Mouse (Mus musculus) limb, embryonic 10.5 days (tissue): ENCODE measurements around the gene Kdm4b. TPM values are rescaled to one million over a fixed set of nuclear protein-coding genes. Genes with fewer than 3 reads are reported as not detected.
A peak's percentile ranks its signal among the peaks of the same experiment; 100 is the strongest.

Experiments
- DNase-seq: peaks from one replicate; pipeline ENCODE4 v3.0.0-alpha.2; 2017; ENCODE audit warnings: low spot score
- H3K27ac ChIP-seq: fragments of 300-500 bp; sonication (generic); 2 replicates; pipeline ENCODE4 v1.5.1; 2016; ENCODE audit warnings: mild to moderate bottlenecking
- H3K27me3 ChIP-seq: fragments of 300-500 bp; sonication (generic); 2 replicates; pipeline ENCODE4 v1.6.1; 2016; ENCODE audit warnings: low read depth, mild to moderate bottlenecking; ENCODE audit not compliant: poor library complexity, severe bottlenecking
- H3K36me3 ChIP-seq: fragments of 300-500 bp; sonication (generic); 2 replicates; pipeline ENCODE4 v1.6.1; 2016; ENCODE audit warnings: mild to moderate bottlenecking, moderate library complexity
- H3K4me1 ChIP-seq: fragments of 300-500 bp; sonication (generic); 2 replicates; pipeline ENCODE4 v1.6.1; 2016
- H3K4me3 ChIP-seq: fragments of 300-500 bp; sonication (generic); 2 replicates; pipeline ENCODE4 v1.5.1; 2016; ENCODE audit warnings: mild to moderate bottlenecking, moderate library complexity
- H3K9me3 ChIP-seq: fragments of 300-500 bp; sonication (generic); replicated peaks from 2 replicates; pipeline ENCODE4 v1.6.1; 2016; ENCODE audit warnings: mild to moderate bottlenecking
- WGBS: fragments of 180-500 bp; shearing (Covaris S2); methylation state at CpG from one replicate; pipeline ENCODE4 v1.1.7; 2016; 5-methylcytosine and 5-hydroxymethylcytosine counted together
- polyA plus RNA-seq: library from polyadenylated mRNA; unstranded; fragments of >200 nt; fragmentation: Nextera tagmentation; extraction: Ambion mirVana; gene quantifications from 2 replicates; pipeline ENCODE4 v1.2.1, GENCODE M21; 2016

Gene Kdm4b
- polyA plus RNA-seq, 1 experiment from 2014 or later: 46.8 TPM

DNA sequence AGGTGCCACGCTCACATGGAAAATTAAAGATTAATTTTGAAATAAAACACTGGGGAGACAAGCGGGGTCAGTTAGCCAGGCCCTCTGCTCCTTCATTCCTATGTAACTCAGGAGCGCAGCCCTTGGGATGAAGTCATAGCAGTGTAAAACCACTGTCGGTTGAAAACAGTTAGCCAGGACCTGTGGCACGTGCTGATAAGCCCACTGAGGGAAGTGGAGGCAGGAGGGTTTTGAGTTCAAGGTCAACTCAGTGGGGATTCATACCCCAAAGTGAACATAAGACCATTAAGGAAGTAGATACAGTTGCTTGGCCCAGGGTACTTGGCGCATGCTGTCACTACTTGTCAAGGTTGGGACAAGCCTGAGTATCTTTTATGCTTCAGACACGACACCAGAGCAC, 85.6 kb downstream of the Kdm4b start:
- peaks cover 29% of the 10 kb centered on the region for H3K4me1 ChIP-seq
- H3K9me3 ChIP-seq: no peaks in the 10 kb centered on the region
- 95% methylated on average over 7 of the region's 7 CpGs for WGBS
- no peaks in the 10 kb centered on the region for H3K27me3 ChIP-seq
- no peak for DNase-seq
- H3K36me3 ChIP-seq: peaks cover 71% of the 10 kb centered on the region
- no peak overlapping the region for H3K27ac ChIP-seq
- no peak overlapping the region for H3K4me3 ChIP-seq

DNA sequence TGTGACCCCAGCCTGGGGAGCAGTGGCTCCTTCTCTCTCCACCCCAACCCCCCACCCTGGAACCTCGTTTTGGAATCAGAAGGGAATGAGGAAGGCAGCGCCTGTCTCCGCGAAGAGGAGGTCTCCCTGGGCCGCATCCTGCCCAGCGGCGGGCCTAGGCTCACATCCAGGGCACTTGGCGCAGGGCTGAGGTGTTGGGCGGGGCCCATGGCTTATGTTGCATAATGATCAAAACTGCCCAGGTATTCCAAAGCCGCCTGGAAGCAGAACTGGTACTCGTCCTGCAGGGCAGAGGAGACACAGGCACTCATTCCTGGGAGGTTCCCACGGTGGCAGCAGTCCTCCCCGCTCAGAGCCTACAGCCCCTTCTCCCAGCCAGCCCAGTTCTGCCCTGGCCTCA, 87.3 kb downstream of the Kdm4b start:
- Histone ChIP-seq H3K27me3 (no peaks in the 10 kb centered on the region), H3K4me1 (peaks cover 13% of the 10 kb centered on the region), H3K9me3 (no peaks in the 10 kb centered on the region), H3K27ac (no peak overlapping the region), H3K4me3 (no peak overlapping the region), H3K36me3 (peaks cover 88% of the 10 kb centered on the region)
- 84% methylated on average over 13 of the region's 13 CpGs for WGBS
- no peak for DNase-seq

DNA sequence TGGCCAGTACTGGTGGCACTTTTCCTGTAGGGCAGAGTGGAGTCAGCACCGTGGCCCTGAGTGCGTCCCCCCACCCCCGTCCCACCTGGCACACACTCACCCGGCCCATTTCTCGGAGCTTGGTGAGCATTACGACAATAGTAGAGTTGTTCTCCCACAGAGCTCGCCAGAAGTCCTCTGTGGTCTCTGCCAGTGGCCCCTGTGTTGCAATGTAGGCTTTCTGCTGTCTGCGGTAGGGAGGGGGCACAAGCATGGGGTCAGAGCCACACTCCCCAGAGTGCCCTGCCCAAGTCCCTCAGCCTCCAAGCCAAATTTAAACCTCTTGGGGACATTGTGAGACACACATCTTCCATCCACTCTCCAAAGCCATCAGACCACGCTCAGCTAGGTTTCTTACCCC, 88.9 kb downstream of the Kdm4b start:
- Histone ChIP-seq H3K4me3 (no peak overlapping the region), H3K27ac (no peak overlapping the region), H3K36me3 (peaks cover 100% of the 10 kb centered on the region), H3K9me3 (no peaks in the 10 kb centered on the region), H3K27me3 (no peaks in the 10 kb centered on the region), H3K4me1 (peaks cover 5% of the 10 kb centered on the region)
- DNase-seq: no peak
- WGBS: 95% methylated on average over 9 of the region's 9 CpGs

DNA sequence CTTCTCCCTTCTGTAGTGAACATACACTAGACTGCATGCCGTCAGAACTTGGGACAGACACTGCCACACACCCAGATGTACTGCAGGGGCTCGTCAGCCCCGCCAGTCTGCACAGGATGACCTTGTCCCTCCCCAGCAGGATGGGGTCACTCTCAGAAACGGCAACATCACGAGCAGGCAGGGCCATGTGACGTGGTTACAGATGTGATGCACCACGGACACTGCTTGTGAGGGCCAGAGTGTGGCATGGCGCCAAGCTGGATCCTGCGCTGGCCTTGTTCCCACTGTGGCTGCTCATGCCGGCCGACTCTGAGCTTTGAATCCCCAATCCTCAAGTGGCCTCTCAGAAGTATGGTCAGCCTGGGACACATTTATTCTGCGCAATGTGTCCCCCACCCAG, 92.4 kb downstream of the Kdm4b start:
- Histone ChIP-seq H3K27me3 (no peaks in the 10 kb centered on the region), H3K36me3 (peaks cover 98% of the 10 kb centered on the region), H3K9me3 (no peaks in the 10 kb centered on the region), H3K4me1 (no peaks in the 10 kb centered on the region), H3K27ac (no peak overlapping the region), H3K4me3 (no peak overlapping the region)
- 94% methylated on average over 12 of the region's 12 CpGs for WGBS
- DNase-seq: no peak

DNA sequence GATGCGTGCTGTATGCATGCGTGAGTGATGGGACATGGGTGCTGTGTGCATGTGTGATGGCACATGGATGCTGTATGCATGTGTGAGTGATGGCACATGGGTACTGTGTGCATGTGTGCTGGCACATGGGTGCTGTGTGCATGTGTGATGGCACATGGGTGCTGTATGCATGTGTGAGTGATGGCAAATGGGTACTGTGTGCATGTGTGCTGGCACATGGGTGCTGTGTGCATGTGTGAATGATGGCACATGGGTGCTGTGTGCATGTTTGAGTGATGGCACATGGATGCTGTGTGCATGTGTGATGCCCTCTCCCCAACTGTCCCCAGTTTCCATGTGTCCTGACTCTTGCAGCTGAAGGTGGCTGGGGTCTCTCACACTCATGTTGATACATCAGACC, 94.2 kb downstream of the Kdm4b start:
- DNase-seq: no peak
- H3K9me3 ChIP-seq: no peaks in the 10 kb centered on the region
- 95% methylated on average over 2 of the region's 2 CpGs for WGBS
- H3K4me3 ChIP-seq: no peak overlapping the region
- peaks cover 4% of the 10 kb centered on the region for H3K4me1 ChIP-seq
- no peaks in the 10 kb centered on the region for H3K27me3 ChIP-seq
- H3K27ac ChIP-seq: no peak overlapping the region
- H3K36me3 ChIP-seq: peaks cover 98% of the 10 kb centered on the region

DNA sequence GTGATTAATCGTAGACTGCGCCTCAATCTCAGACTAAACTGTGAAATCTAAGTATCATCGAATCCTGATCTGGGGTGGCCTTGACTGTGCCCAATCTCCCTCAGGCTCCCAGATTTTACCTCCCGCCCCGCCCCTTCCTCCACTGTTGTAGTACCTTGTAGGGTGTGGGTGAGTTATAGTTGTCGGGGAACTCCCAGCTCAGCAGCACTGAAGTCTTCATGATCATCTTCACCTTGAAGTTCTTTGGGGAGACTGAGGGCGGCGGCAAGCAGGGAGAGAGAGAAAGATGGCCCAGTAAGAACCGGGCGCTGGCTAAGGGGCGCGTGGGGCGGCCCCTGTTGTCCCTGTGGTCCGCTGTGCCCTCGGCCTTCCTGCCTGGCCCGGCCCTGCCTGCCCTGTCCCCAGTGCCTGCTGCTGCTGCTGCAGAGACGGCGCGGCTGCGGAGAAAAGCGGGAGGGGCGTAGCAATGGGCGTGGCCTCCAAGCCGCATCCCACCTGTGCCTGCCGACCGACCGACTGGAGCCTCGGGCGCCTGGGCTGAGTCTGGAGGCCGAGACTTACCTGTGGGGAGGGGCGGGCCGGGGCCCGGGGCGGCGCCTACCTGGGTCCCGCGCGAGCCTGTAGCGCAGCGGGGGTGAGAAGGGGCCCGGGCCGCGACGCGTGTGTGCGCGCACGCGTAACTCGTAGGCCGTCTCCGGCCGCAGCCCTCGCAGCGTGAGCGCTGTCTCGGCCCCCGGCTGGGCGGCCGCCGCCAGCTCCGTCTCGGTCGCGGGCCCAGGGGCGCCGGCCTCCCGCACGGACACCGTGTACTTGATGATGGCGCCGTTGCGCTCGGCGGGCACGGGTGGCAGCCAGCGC, 99.1 kb downstream of the Kdm4b start:
- Histone ChIP-seq H3K4me1 (peaks cover 22% of the 10 kb centered on the region), H3K4me3 (peak overlapping the region; percentile 70), H3K27ac (peak overlapping the region; percentile 89), H3K27me3 (peaks cover 14% of the 10 kb centered on the region), H3K36me3 (peaks cover 88% of the 10 kb centered on the region), H3K9me3 (no peaks in the 10 kb centered on the region)
- WGBS: 11% methylated on average over 76 of the region's 77 CpGs
- peak; percentile 85 for DNase-seq

DNA sequence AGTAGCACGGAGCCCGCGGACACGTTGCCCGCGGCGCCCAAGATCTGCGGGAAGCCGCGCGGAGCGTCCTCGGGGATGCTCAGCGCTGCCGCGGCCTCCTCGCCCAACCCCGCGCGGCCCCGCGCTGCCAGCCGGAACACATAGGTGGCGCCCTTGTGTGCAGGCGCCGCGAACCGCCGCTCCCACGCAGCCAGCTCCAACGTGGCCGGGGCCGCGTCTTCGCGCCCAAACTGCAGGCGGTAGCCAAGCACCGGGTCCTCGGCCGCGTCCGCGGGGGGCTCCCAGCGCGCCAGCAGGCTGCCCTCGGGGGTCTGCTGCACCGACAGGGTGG, 99.7 kb downstream of the Kdm4b start:
- under 1% methylated on average over 47 of the region's 47 CpGs for WGBS
- Histone ChIP-seq H3K27me3 (peaks cover 14% of the 10 kb centered on the region), H3K4me1 (peaks cover 22% of the 10 kb centered on the region), H3K36me3 (peaks cover 83% of the 10 kb centered on the region), H3K27ac (peak overlapping the region; percentile 89), H3K4me3 (peak overlapping the region; percentile 70), H3K9me3 (no peaks in the 10 kb centered on the region)
- peak; percentile 91 for DNase-seq

DNA sequence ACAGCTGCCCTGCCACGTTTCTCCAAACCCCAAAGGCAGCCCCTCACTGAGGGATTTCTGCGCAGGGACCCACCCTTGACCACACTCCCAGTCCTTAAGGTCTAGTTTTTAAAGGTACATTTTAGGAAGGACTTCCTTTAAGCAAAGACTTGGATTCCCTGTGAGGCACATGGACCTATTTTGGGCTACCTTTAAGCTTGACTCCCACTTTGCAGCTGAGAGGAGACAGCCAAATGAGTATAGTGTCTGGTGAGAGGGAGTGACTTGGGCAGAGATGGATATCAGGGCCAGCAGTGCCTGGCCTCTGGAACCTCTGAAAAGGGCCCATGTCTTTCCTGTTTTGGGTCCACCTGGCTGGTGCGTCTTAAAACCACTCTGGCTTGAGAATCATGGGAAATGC, 100.1 kb downstream of the Kdm4b start:
- peaks cover 80% of the 10 kb centered on the region for H3K36me3 ChIP-seq
- WGBS: 27% methylated on average over 3 of the region's 3 CpGs
- peak overlapping the region; percentile 70 for H3K4me3 ChIP-seq
- peaks cover 14% of the 10 kb centered on the region for H3K27me3 ChIP-seq
- H3K27ac ChIP-seq: peak overlapping the region; percentile 89
- peaks cover 22% of the 10 kb centered on the region for H3K4me1 ChIP-seq
- no peak for DNase-seq
- H3K9me3 ChIP-seq: no peaks in the 10 kb centered on the region

DNA sequence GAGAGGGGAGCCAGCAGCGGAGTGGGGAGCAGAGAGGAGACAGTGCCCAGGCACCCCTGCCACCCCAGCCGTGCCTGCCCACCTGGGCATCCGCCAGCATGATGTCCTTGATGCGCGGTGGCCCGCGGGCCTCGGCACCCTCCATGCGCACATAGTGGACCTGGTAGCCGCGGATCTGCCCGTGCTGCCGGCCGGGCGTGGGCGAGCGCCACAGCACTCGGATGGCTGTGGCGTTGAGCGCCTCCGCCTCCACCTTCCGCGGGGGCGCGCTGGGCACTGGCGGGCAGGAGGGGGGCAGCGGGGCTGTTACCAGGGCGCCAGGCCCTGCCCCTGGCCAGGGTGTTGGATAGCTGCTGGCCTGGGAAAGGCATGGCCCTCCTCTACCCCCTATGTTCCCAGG, 102.0 kb downstream of the Kdm4b start:
- Histone ChIP-seq H3K4me1 (peaks cover 22% of the 10 kb centered on the region), H3K36me3 (peaks cover 77% of the 10 kb centered on the region), H3K4me3 (0 out of 2 replicates have a peak overlapping the region, but pooled peaks have one; percentile 6), H3K27ac (no peak overlapping the region), H3K9me3 (no peaks in the 10 kb centered on the region), H3K27me3 (peaks cover 14% of the 10 kb centered on the region)
- no peak for DNase-seq
- 72% methylated on average over 28 of the region's 28 CpGs for WGBS

DNA sequence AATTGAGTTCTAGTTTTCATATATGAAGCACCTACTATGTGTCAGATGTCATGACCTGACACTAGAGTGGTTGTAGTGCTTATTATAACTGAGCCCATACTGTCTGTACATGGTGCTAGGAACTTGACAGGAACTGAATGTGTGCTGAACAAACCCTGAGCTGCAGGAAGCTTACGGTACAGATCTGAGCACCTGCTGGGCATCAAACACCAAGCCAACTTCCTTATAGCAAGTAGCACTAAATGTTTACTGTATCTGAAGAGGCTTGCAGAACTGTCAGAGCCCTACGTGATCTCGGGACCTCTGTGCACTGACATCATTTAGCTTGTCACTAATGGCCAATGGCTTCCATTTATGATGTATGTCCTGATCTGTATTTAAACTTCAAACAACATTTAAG, 105.7 kb downstream of the Kdm4b start:
- 91% methylated on average over 3 of the region's 3 CpGs for WGBS
- H3K4me3 ChIP-seq: no peak overlapping the region
- H3K4me1 ChIP-seq: peaks cover 2% of the 10 kb centered on the region; the same call in 1 of the 2 replicates
- 0 out of 2 replicates have a peak, but pooled peaks cover 2% of the 10 kb centered on the region for H3K9me3 ChIP-seq
- H3K27me3 ChIP-seq: peaks cover 8% of the 10 kb centered on the region
- DNase-seq: no peak
- no peak overlapping the region for H3K27ac ChIP-seq
- H3K36me3 ChIP-seq: peaks cover 82% of the 10 kb centered on the region

DNA sequence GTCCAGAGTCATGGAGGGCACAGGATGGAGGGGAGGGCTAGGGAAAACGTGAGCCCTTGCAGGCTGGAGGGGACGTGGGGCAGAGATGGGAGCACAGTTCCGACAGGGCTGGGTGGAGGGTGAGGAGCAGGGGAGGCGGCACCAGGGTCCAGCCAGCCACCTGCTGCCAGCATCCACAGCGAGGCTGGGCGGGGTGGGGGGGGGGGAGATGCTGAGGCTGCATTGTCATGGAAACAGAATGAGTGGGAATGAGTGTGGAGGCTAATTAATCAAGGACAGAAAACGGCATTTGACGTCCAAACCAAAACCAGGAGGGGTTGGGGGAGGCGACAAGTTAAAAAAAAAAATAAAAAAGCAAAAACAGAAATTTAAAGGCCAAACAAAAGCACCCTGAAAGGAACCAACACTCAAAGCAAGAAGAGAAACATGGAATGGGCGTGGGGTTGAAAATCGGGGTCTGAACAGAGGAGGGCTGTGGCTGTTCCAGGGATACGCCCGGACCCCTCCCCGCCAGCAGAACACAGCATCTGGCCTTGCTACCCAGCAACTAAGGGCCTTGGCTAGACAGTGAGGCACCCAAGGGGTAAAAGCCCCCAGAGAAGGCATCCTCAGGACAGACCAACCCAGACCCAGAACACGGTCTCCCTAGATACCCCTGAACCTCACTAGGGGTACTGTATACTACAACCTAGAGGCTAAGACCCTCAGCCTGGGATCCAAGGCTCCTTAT, 114.0 kb downstream of the Kdm4b start:
- Histone ChIP-seq H3K27me3 (no peaks in the 10 kb centered on the region), H3K4me1 (no peaks in the 10 kb centered on the region), H3K4me3 (no peak overlapping the region), H3K9me3 (0 out of 2 replicates have a peak, but pooled peaks cover 3% of the 10 kb centered on the region), H3K36me3 (peaks cover 99% of the 10 kb centered on the region), H3K27ac (no peak overlapping the region)
- 85% methylated on average over 15 of the region's 15 CpGs for WGBS
- no peak for DNase-seq

DNA sequence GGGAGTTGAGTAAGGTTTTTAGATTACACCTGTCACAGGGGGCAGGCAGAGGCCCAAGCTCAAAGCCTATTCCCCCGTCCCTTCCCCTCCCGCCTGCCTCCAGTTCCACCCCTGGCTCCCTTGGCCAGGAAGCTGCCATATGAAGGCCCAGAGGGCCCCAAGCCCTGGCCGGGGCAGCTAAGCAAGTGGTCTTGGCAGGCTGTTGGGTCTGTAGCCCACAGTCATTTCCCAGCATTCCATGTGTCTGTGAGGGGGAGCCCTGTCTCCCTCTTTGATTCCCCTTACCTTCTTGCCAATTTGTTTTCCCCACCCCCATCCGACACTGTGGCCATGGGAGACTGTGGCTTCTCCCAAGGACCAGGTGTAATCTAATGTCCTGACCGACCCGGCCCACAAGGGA, 116.5 kb downstream of the Kdm4b start:
- H3K36me3 ChIP-seq: peaks cover 96% of the 10 kb centered on the region
- no peaks in the 10 kb centered on the region for H3K4me1 ChIP-seq
- WGBS: 85% methylated on average over 6 of the region's 6 CpGs
- DNase-seq: no peak
- no peak overlapping the region for H3K27ac ChIP-seq
- H3K4me3 ChIP-seq: no peak overlapping the region
- no peaks in the 10 kb centered on the region for H3K9me3 ChIP-seq
- no peaks in the 10 kb centered on the region for H3K27me3 ChIP-seq

DNA sequence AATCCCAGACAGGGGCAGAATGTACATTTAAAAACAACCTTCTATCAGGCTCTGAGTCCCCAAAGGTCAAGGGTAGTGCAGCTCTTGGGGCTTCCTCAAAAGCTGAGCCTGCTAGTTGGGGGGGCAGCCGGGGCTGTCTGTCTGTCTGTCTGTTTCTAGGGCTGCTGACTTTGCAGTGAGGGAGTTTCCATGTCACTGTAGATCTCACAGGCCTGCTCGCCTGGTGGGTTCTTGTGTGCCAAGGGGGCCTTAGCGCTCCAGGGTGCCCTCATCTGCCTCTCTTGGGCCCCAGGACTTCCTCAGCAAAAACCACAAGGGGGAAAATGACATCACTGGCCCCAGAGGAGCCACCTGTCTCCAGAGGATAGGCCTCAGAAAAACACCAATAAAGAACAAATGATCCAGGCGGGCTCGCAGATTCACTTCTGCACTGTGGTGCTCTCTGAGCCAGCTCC, 117.5 kb downstream of the Kdm4b start:
- H3K27ac ChIP-seq: no peak overlapping the region
- H3K9me3 ChIP-seq: no peaks in the 10 kb centered on the region
- H3K27me3 ChIP-seq: no peaks in the 10 kb centered on the region
- H3K4me1 ChIP-seq: no peaks in the 10 kb centered on the region
- peaks cover 96% of the 10 kb centered on the region for H3K36me3 ChIP-seq
- 91% methylated on average over 5 of the region's 5 CpGs for WGBS
- no peak for DNase-seq
- no peak overlapping the region for H3K4me3 ChIP-seq
